Mouse (Mus musculus): ENCODE data around the gene Zfp408.

Gene Zfp408

DNA sequence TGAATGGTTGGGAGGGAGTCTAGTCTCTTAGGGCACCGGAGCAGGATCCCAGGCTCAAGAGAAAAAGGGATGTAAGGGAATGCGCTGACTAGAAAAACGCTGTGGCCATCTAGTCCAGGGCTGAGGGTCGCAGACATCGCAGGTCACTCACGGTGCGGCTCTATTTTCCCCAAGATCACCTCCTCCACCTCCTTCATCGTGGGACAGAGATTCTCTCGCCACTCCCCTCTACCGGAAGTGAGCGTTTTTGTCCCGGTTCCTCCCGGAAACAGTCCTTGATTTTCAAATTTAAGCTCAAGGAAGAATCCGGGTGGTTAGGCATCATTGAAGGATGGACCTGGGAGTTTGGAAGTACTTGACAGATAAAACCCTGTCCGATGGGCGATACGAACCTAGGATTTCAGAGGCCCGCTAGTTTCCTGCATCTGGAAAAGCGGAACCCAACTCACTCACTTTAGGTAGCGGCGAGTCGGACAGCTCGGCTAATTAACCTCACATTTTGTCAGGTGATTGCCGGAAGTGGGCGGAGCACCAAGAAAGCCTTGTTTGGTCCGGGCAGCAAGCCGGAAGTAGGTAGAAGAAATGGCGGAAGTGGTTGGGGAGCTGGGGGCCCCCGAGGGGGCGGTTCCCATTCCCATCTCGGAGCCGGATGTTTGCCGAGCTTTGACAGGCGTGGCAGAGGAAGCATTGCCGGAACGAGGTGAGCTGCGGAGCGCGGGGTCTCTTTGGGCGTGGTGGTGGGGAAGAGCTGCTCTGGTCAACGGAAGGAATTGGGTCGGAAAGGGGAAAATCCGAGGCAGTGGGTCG lies at the start of gene Zfp408, which contains the start of gene Arhgap1:
Gene Zfp408, minus strand, starts transcription at position 239 of the 807 bp plus-strand sequence.
Gene Arhgap1, plus strand, starts transcription at position 308 of the 807 bp plus-strand sequence.
- in situ Hi-C loops (cut with MboI, MseI), result loop anchor here (5.0 kb wide), 1 partner anchor 78 kb away; no protein-coding TSS in a partner anchor

DNA sequence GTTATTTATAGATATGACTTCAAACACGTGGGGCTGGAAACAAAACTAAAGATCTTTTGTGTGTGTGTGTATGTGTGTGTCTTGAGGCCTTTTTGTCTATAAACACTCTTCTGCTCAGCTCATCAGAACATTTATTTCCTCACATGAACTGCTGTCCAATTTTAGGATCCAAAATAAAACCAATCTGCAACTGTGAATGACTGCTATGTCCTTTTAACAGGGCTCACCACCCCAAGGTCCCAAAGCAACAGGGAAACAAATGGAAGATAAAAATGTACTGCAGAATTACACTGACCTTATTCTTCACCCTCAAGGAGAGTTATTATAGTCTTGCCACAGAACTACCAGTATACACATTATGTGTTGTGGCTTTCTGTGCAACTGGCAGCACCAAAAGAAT lies 49.6 kb upstream of the Zfp408 start:
- in situ Hi-C loops (cut with MboI, MseI), result no loop called here

DNA sequence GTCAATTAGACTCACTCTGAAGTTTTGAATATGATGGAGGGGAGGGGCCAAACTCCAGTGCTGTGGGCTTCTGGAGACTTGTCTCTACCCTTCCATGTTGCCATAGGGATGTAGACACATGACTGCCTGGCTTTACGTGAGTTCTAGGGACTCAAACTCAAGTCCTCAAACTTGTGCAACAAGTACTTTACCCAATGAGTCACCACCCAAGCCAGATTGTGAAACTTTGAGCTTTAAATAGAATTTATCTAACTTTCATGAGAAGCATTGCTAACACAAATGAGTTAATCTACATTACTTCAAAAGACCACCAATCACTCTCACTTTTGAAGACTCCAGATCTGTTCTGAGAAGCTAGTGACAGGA lies 46.6 kb upstream of the Zfp408 start:
- in situ Hi-C loops (cut with MboI, MseI), result no loop called here

DNA sequence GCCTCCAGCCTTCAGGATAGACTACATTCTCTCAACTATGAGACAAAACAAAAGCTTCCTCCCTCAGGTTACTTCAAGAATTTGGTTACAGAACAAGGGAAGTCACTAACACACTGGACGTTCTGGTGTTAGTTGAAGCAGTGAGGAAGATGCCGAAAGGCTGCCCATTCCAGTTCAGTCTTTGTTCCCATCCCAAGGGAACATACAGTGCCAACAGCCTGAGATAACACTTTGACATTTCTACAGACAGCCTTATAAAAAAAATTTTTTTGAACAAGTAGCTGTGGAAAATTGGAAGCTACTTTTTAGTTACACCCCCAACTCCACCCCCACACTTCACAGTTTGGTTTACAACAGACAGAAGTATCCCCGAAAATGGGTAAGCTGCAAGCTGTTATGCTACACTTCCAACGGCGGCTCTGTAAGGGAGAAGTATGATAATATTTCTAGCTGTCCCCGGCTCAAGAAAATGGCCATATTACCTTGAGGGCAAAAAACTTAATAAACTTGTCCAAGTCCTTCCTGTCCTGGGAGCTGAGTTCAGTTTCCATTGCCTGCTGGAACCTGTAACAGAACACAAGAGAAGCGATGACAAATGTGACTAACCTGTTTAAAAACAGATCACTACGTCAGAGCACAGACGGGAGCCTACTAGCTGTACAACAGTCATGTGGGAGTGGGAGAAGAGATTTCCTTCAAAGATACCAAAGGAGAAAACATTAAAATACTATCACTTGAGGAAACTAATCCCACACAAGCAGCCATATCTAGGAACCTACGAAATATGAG lies 46.0 kb upstream of the Zfp408 start:
- in situ Hi-C loops (cut with MboI, MseI), result no loop called here

DNA sequence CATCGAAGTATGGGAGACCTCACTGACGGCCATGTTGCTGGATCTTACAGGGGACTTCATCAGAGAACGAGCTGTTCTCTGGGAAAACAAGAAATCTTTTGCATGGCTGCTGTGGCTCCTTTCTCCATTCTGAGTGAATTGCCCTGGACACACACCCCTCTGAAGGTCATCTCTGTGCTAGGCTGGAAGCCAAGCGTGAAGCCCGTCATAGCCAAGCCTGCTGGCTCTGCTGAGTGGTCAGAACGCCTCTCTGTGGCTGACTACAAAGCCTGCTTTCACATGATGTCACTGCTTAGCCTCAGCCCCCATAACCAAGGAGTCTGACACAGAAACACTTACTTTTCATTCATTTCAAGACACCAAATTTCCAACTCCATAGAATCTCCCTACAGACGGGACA lies 39.9 kb upstream of the Zfp408 start:
- in situ Hi-C loops (cut with MboI, MseI), result no loop called here

DNA sequence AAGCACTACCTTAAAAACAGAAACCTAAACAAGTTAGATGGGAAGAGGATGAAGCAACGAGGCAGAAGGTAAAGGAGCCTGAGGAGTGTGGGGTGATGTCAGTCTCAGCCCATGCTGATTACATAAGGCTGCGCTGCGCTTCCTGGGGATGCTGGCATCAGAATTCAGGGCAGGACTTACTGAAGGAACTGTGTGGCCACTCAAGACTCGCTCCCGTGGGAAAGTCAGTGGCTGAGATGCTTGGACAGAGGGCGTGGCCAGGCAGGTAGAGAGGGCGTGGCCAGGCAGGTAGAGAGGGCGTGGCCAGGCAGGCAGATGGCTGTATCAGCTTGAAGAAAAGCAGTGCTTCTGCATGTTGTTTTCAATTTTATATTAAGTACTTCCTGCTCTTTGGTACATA lies 34.3 kb upstream of the Zfp408 start:
- in situ Hi-C loops (cut with MboI, MseI), result no loop called here

DNA sequence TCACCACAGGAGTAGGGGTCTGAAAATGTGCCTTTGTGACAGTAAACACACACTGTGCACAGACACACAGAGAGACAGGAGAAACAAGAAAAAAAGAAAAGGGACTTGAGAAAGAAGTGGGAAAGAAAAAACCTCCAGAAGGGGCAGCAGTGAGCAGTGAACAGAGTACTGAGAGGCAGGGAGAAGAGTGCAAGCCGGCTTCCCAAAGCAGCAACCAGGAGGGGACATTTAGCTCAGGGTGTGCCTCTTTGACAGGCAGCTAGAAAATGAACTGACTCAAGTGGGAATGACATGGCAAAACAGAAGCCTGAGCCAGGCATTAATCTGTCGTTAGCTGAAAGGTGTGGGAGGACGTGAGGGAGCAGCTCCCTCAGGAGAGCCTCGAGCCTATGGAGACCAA lies 33.3 kb upstream of the Zfp408 start:
- in situ Hi-C loops (cut with MboI, MseI), result no loop called here

DNA sequence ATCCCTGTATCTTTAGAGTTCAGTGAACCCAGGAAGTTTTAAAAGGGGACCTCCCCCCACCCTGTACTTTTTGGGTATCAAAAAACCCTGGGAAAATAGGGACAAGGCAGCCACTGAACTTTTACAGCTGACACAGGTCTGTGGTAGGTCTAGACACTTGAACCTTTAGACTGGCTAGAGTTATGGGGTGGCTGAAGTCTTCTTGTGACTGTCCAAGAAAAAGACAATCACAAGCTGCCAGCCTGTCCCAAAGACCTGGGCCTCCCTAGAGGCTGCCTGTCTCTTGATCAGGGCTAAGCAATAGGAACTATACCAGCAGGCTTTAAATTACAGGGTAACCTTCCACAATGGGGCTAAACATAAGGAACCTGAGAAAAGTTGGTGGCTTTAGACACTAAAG lies 27.4 kb upstream of the Zfp408 start:
- in situ Hi-C loops (cut with MboI, MseI), result no loop called here

DNA sequence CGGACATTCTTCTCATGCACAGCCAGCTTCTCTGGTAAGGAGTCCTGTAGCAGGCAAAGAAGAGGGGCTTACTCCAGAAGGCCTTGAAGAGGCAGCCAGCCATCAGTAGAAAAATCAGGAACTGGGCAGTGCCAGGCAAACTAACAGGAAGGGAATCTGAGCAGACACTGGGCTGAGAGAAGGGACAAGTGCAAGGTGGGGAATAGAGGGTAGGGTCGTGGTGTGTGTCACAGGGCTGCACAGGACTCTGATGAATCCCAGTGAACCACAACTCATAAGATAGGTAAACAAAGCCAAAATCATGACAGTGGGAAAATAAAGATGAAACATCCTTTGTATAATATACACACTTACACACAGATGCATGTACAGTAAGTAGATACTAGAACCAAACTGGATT lies 26.8 kb upstream of the Zfp408 start:
- in situ Hi-C loops (cut with MboI, MseI), result no loop called here

DNA sequence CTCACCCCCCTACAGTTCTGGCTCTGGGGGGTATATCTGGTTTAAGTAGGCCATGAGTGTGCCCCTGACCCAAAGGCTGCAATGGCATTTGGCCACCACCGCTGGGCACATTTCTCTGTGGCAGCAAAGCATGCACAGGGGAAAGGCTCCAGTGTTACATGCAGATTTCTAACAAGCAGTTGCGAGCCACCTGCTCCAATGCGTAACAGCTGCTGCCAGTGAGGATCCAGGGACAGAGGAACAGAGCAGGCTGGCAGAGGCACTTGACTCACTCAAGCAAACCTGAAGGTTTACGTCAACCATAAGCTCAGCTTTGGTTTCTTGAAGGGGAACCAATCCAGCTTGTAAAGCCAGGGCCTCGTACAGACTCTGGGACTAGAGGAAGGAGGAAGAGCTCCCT lies 25.3 kb upstream of the Zfp408 start:
- in situ Hi-C loops (cut with MboI, MseI), result no loop called here

DNA sequence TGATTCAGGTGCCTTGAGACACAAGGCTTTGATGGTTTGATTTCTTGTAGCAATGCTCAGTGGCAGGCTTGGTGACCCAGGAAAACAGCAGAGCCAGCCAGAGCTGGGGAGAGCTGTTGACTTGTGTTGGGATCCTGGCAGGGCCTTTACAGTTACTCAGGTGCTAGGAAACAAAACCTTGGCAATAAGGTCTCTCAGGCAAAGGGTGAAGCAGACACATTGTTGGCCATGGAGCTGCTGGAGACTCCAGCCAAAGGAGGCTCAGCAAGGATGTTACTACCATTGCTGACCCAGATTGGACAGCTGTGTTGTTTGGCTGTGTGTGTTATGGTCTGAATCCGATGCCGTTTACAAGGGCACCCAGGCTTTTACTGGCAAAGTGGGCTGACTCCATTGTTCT lies 24.0 kb upstream of the Zfp408 start:
- in situ Hi-C loops (cut with MboI, MseI), result no loop called here

DNA sequence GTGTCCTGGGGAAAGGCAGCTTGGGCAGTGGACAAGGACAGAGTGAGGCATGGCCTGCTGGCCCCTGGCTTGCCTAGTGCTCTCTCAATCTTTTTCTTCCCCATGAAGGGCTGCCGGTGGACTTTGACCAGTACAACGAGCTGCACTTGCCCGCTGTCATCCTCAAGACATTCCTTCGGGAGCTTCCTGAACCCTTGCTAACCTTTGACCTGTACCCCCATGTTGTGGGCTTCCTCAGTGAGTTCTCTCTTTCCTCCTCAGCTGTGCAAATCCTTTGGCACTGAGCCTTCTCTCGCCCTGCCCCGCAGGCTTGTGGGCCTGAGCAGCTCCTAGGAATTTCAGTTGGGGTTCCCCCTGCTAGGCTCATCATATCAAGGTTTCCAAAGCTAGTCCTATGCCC lies 20.4 kb upstream of the Zfp408 start:
- in situ Hi-C loops (cut with MboI, MseI), result no loop called here

DNA sequence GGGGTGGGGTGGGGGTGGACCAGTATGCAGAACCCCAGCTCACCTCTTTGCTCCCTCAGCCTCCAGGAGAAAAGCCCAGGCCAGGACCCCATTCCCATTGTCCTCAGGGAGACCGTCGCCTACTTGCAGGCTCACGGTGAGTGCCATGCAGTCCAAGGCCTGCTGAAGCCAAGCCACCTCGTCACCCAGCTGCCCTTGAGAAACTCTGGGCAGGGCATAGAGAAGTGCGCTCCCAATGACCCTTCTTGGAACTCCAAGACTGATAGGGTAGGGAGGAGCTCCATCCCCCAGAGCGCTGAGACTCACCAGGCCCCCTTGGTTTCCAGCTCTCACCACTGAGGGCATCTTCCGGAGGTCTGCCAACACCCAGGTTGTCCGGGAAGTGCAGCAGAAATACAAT lies 19.7 kb upstream of the Zfp408 start:
- in situ Hi-C loops (cut with MboI, MseI), result no loop called here

DNA sequence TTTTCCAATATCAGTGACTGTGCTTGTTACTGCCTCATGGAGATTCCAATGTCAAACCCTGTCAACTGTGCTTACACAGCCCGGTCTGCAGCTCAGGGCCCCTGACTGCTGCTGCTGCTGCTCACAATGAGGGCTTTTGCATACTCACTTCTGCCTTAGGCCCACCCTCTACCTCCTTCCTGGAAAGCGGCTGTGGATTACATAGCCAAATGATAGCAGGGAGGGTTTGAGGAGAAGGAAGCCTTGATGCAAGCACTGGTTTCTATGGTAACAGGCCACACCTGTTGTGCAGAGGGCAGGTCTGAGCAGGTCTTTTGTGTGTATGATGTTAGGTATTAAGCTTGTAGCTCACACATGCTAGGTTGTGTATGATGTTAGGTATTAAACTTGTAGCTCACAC lies 18.2 kb upstream of the Zfp408 start:
- in situ Hi-C loops (cut with MboI, MseI), result no loop called here

DNA sequence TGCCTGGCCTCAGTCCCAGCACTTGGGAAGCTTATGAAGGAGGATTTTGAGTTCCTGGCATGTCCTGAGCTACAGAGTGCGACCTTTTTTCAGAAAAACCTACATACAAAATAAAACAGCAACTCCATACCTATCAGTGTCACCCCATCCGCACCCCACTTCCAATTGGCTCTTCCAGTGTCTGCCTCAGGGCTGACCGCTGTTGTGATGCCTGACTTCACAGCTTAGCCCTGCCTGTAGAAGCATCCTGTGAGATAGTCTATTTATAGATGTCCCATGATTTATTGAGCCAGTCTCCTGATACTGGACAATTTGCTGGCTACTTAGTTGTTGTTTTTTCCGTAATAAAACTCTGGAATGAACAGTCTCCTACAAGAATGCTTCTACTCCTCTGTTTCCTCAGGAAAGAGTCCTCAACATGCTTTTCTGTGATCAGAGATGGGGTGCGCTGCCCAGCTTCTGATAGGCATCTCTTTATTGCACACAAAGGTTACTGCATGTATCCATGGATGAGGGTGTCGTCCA lies 16.9 kb upstream of the Zfp408 start:
- in situ Hi-C loops (cut with MboI, MseI), result no loop called here

DNA sequence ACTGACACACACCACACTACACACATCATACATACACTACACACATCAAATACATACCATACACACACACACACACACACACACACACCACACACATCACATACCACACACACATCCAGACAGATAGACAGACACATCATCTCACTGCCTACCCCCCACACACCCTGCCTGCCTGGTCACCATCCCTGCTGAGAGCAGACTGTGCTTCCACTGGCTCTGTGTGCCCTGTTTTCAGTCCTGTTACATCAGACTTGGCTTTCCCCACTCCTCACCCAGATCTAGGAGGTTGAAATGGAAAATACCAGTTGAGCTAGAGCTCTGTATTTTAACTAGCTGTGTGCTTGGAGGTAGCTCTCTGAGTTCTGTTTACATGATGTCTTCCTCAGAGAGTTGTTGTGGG lies 15.2 kb upstream of the Zfp408 start:
- in situ Hi-C loops (cut with MboI, MseI), result no loop called here

DNA sequence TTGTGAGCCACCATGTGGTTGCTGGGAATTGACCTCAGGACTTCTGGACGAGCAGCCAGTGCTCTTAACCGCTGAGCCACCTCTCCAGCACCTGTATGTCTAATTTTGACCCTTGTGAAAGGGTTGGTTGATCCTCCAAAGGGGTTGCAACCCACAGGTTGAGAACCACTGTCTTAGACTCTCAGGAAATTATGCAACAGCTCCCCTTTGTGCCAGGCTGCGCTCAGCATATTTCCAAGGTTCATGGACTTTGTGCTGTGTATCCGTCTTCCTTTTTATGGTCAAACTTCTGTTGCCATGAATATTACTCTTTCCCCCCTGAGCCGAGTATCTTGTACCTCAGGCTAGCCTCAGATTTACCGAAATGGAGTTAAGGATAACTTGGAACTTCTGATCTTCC lies 11.4 kb upstream of the Zfp408 start:
- in situ Hi-C loops (cut with MboI, MseI), result no loop called here

DNA sequence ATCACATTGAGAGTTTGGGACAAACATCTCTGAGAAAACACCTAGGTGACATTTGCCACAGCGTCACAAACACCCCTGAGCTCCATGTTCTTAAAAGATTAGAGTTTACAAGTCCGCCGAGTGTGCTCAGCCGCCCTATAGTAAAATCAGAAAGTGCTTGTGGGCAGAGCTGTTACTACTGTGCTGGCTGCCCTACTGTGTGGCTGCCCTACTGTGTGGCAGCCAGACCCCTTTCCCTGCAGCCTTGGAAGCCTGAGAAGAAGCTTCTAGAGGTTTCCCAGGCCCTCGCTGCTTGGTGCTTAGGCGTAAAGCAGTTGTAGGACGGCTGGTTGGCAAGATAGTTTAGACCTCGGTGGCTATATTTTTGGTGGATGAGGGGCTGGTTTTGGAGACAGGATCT lies 10.1 kb upstream of the Zfp408 start:
- in situ Hi-C loops (cut with MboI, MseI), result no loop called here

DNA sequence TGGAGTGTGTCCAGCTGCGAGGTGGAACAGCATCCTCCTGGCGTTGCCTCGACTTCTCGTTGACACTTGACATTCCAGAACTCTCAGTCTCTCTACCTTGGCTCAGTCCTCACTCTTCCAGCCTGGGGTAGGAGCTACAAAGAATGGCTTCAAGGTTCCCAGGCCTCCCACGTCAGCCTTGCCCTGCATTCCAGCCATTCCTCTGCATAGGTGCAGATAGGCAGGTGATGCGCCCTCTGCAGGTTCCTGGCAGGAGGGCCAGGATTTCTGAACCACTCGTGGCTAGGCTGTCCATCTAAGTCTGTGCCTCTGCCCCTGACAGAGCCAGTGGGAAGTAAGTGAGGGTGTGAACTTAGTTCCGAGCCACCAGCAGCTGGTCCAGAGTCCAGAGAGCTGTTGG lies 7.2 kb upstream of the Zfp408 start:
- in situ Hi-C loops (cut with MboI, MseI), result no loop called here

DNA sequence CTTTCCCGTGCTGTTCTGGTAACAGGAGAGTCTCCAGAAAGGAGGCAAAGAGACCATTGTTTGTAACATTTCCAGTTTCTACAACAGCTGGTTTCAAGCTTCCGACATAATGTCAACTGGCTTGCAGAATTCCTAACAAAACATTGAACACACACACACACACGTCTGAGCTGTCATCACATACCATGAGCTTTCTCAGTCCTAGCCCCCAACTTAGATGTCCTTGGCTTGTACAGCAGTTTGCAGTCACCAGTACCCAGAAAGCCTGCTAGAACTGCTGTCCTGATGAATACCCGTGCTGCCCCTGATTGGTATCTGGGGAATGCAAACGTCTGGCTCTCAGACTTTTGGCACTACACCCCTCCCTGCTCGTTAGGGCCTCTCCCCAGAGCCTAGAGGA lies 6.2 kb upstream of the Zfp408 start:
- in situ Hi-C loops (cut with MboI, MseI), result no loop called here

DNA sequence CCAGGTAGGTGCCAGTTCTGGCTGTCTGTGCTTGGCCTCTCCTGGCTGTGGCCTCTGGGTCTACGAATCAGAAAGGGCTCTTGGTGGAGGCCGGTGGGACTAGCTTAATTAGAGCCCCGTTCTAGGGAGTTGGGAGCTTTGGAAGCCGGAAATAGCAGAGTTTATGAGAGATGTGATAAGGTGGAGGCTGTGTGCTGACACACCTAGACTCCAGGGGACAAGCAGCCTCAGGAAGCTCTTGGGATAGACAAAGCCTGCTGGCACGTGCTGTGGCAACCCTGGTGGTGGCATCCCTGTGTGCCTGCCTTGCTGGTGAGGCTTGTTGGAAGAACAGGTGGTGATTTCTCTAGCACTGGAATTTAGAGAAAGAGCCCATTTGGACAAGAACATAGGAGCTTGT lies 5.8 kb upstream of the Zfp408 start:
- in situ Hi-C loops (cut with MboI, MseI), result no loop called here

DNA sequence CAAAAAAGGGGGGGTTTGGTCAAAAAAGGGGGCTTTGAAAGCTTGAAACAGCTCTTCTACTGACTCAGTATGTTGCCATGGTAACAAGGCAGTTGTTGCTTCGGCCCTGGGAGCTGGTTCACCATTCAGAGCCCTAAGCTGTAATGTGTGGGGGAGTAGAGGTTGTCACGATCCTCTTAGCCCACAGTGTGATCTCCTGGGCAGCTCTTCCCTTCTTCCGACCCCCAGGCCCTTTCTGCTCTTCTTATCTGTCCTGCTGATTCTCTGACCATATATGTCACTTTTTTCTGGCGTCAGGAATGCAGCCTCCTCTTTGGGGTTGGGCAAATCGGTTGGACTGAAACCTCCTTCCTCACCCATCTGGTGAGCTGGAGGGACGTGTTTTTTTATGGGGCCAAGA lies 3.3 kb upstream of the Zfp408 start:
- in situ Hi-C loops (cut with MboI, MseI), result loop anchor here (5.0 kb wide), 1 partner anchor 74 kb away; no protein-coding TSS in a partner anchor

Data from regulatory T cell (primary cell).